Mouse (Mus musculus) hindbrain, embryonic 15.5 days (tissue): Measurements from ENCODE around the gene Gale. TPM values are rescaled to one million over a fixed set of nuclear protein-coding genes. Genes with fewer than 3 reads are reported as not detected.
"Not testable (repeated sequence)": the region's sequence is repeated elsewhere in the genome, so short reads cannot be mapped to it uniquely, and the experiment has no call there.

Source experiments
- ATAC-seq: fragments of 200-750 bp; cut with Nextera tagmentation; 2 replicates; pipeline ENCODE4 v1.8.0; 2017; ENCODE audit warnings: low read depth, moderate number of reproducible peaks, moderate TSS enrichment; ENCODE audit not compliant: low FRiP score
- H3K27ac ChIP-seq: fragments of 300-500 bp; sonication (generic); replicated peaks from 2 replicates; pipeline ENCODE4 v1.5.1; 2015; ENCODE audit warnings: mild to moderate bottlenecking, inconsistent platforms
- H3K27me3 ChIP-seq: fragments of 300-500 bp; sonication (generic); 2 replicates; pipeline ENCODE4 v1.6.1; 2015; ENCODE audit warnings: control low read depth, inconsistent platforms
- H3K36me3 ChIP-seq: fragments of 300-500 bp; sonication (generic); 2 replicates; pipeline ENCODE4 v1.6.1; 2015; ENCODE audit warnings: control low read depth, inconsistent platforms
- H3K4me1 ChIP-seq: fragments of 300-500 bp; sonication (generic); replicated peaks from 2 replicates; pipeline ENCODE4 v1.6.1; 2015; ENCODE audit warnings: control low read depth, inconsistent platforms
- H3K4me2 ChIP-seq: fragments of 300-500 bp; sonication (generic); 2 replicates; pipeline ENCODE4 v1.6.1; 2015; ENCODE audit warnings: moderate library complexity, mild to moderate bottlenecking, inconsistent platforms
- H3K4me3 ChIP-seq: fragments of 300-500 bp; sonication (generic); 2 replicates; pipeline ENCODE4 v1.5.1; 2015; ENCODE audit warnings: mild to moderate bottlenecking, inconsistent platforms
- H3K9ac ChIP-seq: fragments of 300-500 bp; sonication (generic); 2 replicates; pipeline ENCODE4 v1.6.1; 2015; ENCODE audit warnings: inconsistent platforms
- H3K9me3 ChIP-seq: fragments of 300-500 bp; sonication (generic); 2 replicates; pipeline ENCODE4 v1.6.1; 2016; ENCODE audit warnings: control low read depth, inconsistent platforms
- WGBS: fragments of 180-500 bp; shearing (Covaris S2); methylation state at CpG from one replicate; pipeline ENCODE4 v1.1.7; 2015; 5-methylcytosine and 5-hydroxymethylcytosine counted together
- polyA plus RNA-seq: library from polyadenylated mRNA; unstranded; fragments of >200 nt; fragmentation: Nextera tagmentation; extraction: Ambion mirVana; gene quantifications from 2 replicates; pipeline ENCODE4 v1.2.1, GENCODE M21; 2015

The Gale gene
- polyA plus RNA-seq, 1 experiment from 2014 or later: 48.1 TPM

DNA sequence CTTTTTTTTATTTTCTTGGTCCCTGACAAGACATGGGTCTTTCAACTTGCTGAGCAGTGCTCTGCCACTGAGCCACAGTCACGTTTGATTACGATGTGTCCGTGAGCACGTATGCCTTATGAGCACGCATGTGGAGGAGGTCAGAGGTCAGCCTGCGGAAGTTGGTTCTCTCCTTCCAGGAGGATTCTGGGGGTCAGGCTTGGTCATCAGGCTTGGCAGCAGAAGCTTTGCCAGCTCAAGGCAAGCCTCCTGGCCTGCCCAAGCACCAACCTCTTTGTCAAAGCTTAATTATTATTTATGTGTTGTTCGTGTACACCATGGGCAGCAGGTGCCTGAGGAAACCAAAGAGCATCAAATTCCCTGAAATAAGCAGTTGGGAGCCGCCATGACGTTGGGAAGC is 35.2 kb upstream of the Gale start:
- Histone ChIP-seq H3K4me1 (no peaks in the 10 kb centered on the region), H3K4me3 (no peak overlapping the region), H3K4me2 (no peak overlapping the region), H3K36me3 (0 out of 2 replicates have a peak, but pooled peaks cover 8% of the 10 kb centered on the region), H3K9ac (no peak overlapping the region), H3K9me3 (no peaks in the 10 kb centered on the region), H3K27ac (no peak overlapping the region), H3K27me3 (no peaks in the 10 kb centered on the region)
- no peak for ATAC-seq
- 84% methylated on average over 9 of the region's 9 CpGs for WGBS

DNA sequence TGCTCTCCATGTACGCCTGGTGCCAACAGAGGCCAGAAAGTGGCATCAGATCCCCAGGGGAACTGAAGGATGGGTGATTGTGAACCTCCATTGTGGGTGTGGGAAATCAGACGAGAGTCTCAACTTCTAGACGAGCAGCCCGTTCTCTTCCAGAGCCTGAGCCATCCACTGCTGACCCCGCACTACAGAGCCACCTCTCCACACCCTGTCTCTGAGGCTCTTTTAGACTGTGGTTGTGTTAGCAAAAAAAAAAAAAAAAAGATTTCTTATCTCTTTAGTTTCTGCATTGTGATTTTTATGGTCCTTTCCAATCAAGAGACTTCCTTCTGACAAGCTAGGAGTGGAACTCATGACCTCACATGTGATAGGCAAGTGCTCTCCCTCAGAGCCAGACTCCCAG is 34.1 kb upstream of the Gale start:
- no peak overlapping the region for H3K4me3 ChIP-seq
- no peaks in the 10 kb centered on the region for H3K27me3 ChIP-seq
- no peak overlapping the region for H3K4me2 ChIP-seq
- whole genome bisulfite sequencing: 89% methylated on average over 5 of the region's 5 CpGs
- H3K36me3 ChIP-seq: peaks cover 18% of the 10 kb centered on the region; the same call in 1 of the 2 replicates
- H3K9me3 ChIP-seq: no peaks in the 10 kb centered on the region
- H3K4me1 ChIP-seq: no peaks in the 10 kb centered on the region
- H3K9ac ChIP-seq: no peak overlapping the region
- no peak overlapping the region for H3K27ac ChIP-seq
- ATAC-seq: no peak

DNA sequence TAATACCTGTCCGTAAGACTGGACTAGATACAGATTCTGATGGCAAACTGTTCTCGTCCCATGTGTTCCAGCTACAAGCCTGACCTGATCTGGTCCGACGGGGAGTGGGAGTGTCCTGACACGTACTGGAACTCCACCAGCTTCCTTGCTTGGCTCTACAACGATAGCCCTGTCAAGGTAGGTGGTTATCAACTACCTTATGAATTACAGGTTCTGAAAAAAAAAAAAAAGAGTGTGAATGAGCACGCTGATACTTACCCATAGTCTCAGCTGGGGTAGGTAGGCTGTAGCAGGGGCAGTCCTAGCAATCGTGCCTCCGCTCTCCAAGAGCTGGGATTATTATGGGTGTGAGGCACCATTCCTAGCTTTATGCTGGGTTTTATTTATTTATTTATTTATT is 33.7 kb upstream of the Gale start:
- H3K27ac ChIP-seq: no peak overlapping the region
- no peak for ATAC-seq
- H3K9ac ChIP-seq: no peak overlapping the region
- peaks cover 18% of the 10 kb centered on the region; the same call in 1 of the 2 replicates for H3K36me3 ChIP-seq
- 93% methylated on average over 9 of the region's 9 CpGs for WGBS
- no peaks in the 10 kb centered on the region for H3K9me3 ChIP-seq
- no peak overlapping the region for H3K4me3 ChIP-seq
- H3K27me3 ChIP-seq: no peaks in the 10 kb centered on the region
- no peaks in the 10 kb centered on the region for H3K4me1 ChIP-seq
- no peak overlapping the region for H3K4me2 ChIP-seq

DNA sequence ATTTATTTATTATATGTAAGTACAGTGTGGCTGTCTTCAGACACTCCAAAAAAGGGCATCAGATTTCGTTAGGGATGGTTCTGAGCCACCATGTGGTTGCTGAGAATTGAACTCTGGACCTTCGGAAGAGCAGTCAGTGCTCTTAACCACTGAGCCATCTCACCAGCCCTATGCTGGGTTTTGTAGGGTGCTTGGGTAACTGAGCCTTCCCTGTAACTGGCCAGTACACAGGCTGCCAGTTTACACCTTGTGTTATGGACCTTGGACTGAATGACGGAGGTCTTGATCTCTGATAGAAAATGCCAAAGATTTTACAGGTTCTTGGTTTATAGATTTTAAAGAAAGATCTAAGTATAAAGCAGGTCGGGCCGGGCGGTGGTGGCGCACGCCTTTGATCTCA is 33.3 kb upstream of the Gale start:
- no peak overlapping the region for H3K4me3 ChIP-seq
- no peak overlapping the region for H3K4me2 ChIP-seq
- ATAC-seq: no peak
- no peak overlapping the region for H3K27ac ChIP-seq
- H3K4me1 ChIP-seq: no peaks in the 10 kb centered on the region
- 96% methylated on average over 8 of the region's 8 CpGs for WGBS
- no peak overlapping the region for H3K9ac ChIP-seq
- H3K27me3 ChIP-seq: no peaks in the 10 kb centered on the region
- peaks cover 18% of the 10 kb centered on the region; the same call in 1 of the 2 replicates for H3K36me3 ChIP-seq
- H3K9me3 ChIP-seq: no peaks in the 10 kb centered on the region

DNA sequence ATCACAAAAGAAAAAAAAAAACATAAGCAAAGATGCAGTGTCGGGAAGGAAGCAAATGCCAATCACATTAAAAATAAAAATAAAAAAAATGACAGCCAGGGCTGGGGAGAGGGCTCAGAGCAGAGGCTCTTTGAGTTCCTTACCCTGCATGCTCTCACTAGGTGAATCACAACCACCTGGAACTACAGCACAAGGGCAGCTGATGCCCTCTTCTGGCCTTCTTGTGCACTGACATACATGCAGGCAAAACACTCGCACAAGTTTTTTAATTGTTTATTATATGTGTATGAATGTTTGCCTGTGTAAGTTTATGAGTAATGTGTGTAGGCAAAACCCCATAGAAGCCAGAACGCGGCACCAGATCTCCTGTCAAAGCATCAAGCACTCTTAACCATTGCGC is 31.7 kb upstream of the Gale start:
- no peak for ATAC-seq
- no peak overlapping the region for H3K9ac ChIP-seq
- H3K9me3 ChIP-seq: no peaks in the 10 kb centered on the region
- no peak overlapping the region for H3K27ac ChIP-seq
- WGBS: 70% methylated on average over 5 of the region's 5 CpGs
- H3K27me3 ChIP-seq: no peaks in the 10 kb centered on the region
- H3K36me3 ChIP-seq: peaks cover 16% of the 10 kb centered on the region; the same call in 1 of the 2 replicates
- H3K4me2 ChIP-seq: no peak overlapping the region
- no peak overlapping the region for H3K4me3 ChIP-seq
- H3K4me1 ChIP-seq: no peaks in the 10 kb centered on the region

DNA sequence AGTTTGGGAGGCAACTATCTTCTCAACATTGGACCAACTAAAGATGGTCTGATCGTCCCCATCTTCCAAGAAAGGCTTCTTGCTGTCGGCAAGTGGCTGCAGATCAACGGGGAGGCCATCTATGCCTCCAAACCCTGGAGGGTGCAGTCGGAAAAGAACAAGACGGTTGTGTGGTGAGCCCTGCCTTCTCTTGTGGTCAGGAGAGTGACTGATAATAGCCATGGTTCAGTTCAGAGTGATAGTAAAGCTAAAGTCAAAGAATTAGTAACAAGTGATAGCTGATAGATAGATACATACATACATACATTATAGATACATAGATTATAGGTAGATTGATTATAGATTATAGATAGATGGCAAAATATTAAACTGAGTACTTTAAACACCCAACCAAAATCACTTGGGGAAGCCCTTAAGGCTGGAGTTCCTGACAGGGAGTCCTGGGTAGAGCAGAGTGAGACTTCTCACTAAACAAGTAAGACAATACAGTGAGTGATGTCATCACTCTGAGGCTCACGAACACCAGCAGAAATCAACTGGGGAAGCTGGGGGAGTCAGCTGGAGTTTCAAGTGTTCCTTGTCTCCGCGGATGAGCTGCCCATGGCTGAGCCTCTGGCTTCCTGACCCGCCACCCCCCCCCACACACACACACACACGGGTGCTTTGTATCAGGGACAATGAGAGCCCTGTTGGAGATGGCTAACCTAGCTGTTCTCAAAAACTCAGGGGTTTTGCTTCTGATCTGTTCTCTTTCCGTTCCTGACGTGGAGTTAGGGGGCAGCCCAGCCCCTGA is 28.6 kb upstream of the Gale start:
- H3K27ac ChIP-seq: no peak overlapping the region
- WGBS: 44% methylated on average over 12 of the region's 12 CpGs
- H3K9me3 ChIP-seq: no peaks in the 10 kb centered on the region
- no peak overlapping the region for H3K4me2 ChIP-seq
- H3K4me3 ChIP-seq: no peak overlapping the region
- ATAC-seq: no peak
- peaks cover 24% of the 10 kb centered on the region for H3K36me3 ChIP-seq
- H3K27me3 ChIP-seq: no peaks in the 10 kb centered on the region
- H3K9ac ChIP-seq: no peak overlapping the region
- no peaks in the 10 kb centered on the region for H3K4me1 ChIP-seq

DNA sequence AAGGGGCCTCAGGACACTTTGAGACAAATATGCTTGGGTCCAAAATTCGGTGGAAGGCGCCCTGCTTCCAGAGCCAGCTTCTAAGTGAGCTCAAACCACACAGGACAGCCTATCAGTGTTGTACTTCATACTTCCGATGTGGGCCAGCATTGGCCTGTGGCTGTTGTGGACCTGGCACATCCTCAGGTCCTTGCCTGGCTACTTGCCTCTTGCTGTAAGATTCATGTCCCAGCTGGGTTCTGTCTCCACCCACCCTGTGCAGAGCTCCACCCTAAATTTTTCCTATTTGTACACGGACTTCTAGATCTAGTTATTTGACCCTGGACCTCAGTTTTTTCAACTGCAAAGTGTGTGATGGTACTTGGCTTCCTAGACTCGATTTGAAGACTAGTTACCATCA is 28.0 kb upstream of the Gale start:
- no peak overlapping the region for H3K27ac ChIP-seq
- no peaks in the 10 kb centered on the region for H3K9me3 ChIP-seq
- 61% methylated on average over 5 of the region's 5 CpGs for WGBS
- no peak for ATAC-seq
- no peaks in the 10 kb centered on the region for H3K4me1 ChIP-seq
- no peak overlapping the region for H3K9ac ChIP-seq
- H3K4me2 ChIP-seq: no peak overlapping the region
- no peak overlapping the region for H3K4me3 ChIP-seq
- H3K27me3 ChIP-seq: no peaks in the 10 kb centered on the region
- H3K36me3 ChIP-seq: peaks cover 26% of the 10 kb centered on the region

DNA sequence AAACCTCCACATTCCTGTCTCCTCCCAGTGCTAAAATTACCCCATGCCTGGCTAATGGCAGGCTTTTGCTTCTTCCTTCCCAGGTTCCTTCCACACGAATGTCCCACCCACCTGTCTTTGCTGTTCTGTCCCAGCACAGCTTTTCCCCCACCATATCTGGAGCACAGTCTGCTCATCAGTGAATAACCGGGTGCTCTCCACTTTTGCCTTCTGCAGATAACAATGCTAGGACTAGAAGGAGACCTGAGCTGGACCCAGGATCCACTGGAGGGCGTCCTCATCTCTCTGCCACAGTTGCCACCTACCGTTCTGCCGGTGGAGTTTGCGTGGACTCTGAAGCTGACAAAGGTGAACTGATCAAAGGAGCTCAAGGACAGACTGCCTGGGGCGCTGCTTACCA is 24.7 kb upstream of the Gale start:
- Histone ChIP-seq H3K27me3 (no peaks in the 10 kb centered on the region), H3K4me3 (no peak overlapping the region), H3K27ac (no peak overlapping the region), H3K9me3 (no peaks in the 10 kb centered on the region), H3K9ac (no peak overlapping the region), H3K4me2 (no peak overlapping the region), H3K4me1 (no peaks in the 10 kb centered on the region), H3K36me3 (peaks cover 23% of the 10 kb centered on the region)
- ATAC-seq: no peak
- WGBS: 85% methylated on average over 7 of the region's 7 CpGs

DNA sequence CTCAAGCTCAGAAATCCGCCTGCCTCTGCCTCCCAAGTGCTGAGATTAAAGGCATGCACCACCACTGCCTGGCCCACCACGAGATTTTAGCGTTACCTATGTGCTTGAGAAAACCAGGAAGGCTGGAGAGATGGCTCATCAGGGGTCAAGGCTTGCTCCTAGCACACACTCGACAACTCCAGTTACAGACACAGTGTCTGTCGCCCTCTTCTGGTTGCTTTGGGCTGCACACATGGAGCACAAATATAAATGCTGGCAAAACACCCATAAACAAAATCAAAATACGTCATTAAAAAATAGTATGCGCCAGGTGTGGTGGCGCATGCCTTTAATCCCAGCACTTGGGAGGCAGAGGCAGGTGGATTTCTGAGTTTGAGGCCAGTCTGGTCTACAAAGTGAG is 22.5 kb upstream of the Gale start:
- not testable (repeated sequence) for H3K9ac ChIP-seq, H3K4me3 ChIP-seq, H3K9me3 ChIP-seq, H3K4me1 ChIP-seq, ATAC-seq, H3K27ac ChIP-seq, H3K27me3 ChIP-seq, H3K4me2 ChIP-seq
- H3K36me3 ChIP-seq: peaks cover 18% of the 10 kb centered on the region
- WGBS: 81% methylated on average over 8 of the region's 8 CpGs

DNA sequence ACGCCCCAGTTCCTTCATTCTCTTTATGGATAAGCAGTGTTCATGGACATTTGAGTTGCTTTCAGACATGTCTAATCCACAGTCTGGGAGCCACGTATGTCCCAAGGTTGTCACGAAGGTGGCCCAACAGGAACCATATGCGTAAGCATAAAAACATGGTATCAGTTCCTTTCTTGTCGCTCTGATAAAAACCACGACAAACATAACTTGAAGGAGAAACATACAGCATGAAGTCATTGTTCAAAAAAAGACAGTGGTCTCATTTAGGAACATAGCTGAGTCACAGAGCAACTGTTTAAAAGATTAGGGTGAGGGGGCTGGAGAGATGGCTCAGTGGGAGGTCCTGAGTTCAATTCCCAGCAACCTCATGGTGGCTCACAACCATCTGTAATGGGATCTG is 21.3 kb upstream of the Gale start:
- Histone ChIP-seq H3K36me3 (peaks cover 18% of the 10 kb centered on the region), H3K4me3 (no peak overlapping the region), H3K4me2 (no peak overlapping the region), H3K27me3 (no peaks in the 10 kb centered on the region), H3K9me3 (no peaks in the 10 kb centered on the region), H3K9ac (no peak overlapping the region), H3K4me1 (peaks cover 7% of the 10 kb centered on the region), H3K27ac (no peak overlapping the region)
- 92% methylated on average over 6 of the region's 6 CpGs for WGBS
- no peak for ATAC-seq

DNA sequence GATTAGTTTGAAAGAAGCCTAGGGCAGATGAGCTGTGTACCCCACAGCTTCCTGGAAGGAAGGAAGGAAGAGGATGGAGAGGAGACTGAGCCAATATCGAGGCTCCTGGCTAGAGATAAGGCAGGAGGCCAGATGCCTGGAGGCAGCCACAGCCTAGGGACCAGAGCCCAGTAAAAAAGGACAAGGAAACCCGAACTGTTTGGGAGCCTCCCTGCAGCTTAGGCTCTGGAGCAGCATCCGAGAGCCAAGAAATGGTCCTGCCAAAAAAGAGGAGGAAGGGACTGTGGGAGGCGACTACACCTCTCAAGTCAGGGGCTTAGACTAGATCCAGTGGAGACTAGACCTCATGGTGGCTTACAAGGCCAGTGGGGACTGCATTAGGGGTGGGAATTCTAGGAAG is 20.1 kb upstream of the Gale start:
- Histone ChIP-seq H3K9me3 (no peaks in the 10 kb centered on the region), H3K9ac (no peak overlapping the region), H3K36me3 (peaks cover 18% of the 10 kb centered on the region), H3K4me3 (no peak overlapping the region), H3K4me1 (peaks cover 19% of the 10 kb centered on the region), H3K27ac (no peak overlapping the region), H3K27me3 (no peaks in the 10 kb centered on the region), H3K4me2 (no peak overlapping the region)
- ATAC-seq: no peak
- WGBS: 62% methylated on average over 4 of the region's 4 CpGs

DNA sequence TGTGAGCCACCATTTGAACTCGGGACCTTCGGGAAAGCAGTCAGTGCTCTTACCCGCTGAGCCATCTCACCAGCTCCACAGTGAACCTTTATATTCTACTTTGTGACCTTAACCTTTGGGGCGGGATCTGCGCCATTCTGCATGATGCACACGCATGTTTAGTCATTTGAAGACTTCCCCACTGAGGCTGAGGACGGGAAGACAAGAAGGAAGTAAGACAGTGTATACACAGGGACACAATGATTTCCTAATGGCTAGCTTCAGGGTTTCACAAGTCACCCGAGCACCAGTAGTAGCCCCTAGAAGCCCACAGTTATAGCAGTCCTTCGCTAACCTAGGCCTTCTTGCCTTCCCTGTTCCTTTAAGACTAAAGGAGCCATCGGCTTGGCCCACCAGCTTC is 17.8 kb upstream of the Gale start:
- 78% methylated on average over 10 of the region's 10 CpGs for WGBS

DNA sequence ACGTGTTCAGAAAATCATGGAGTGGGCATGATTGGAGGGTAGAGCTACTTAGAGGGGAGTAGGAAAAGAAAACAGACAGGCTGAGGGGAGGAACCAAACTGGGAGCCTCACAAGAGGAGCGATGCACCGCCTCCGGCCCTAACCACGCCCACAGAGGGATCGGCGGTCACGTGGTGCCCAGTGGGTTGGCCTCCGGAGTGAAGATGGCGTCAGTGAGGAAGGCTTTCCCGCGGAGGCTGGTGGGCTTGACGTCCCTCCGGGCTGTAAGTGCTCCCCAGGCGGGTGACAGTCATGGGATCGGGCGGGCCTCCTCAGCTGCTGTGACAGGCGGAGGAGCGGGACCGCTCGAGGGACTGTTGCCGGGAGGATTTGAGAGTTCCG is 17.3 kb upstream of the Gale start, which contains the start of gene Hmgcl:
Hmgcl (plus strand) TSS at position 171 of the 381 bp plus-strand sequence.
- H3K4me2 ChIP-seq: peak within 1 kb of the TSS; percentile 84
- ATAC-seq: peak; percentile 93
- peak within 1 kb of the TSS; percentile 81 for H3K27ac ChIP-seq
- H3K27me3 ChIP-seq: no peaks in the 10 kb centered on the region
- peak within 1 kb of the TSS; percentile 87 for H3K9ac ChIP-seq
- peak within 1 kb of the TSS; percentile 88 for H3K4me3 ChIP-seq
- peaks cover 24% of the 10 kb centered on the region for H3K4me1 ChIP-seq
- whole genome bisulfite sequencing: 0% methylated on average over 23 of the region's 23 CpGs
- peaks cover 4% of the 10 kb centered on the region for H3K36me3 ChIP-seq
- no peaks in the 10 kb centered on the region for H3K9me3 ChIP-seq

More for the DNA sequence above, 17.8 kb upstream of the Gale start:
- no peaks in the 10 kb centered on the region for H3K9me3 ChIP-seq
- peak overlapping the region; percentile 87 for H3K9ac ChIP-seq
- H3K4me2 ChIP-seq: peak overlapping the region; percentile 84
- peaks cover 24% of the 10 kb centered on the region for H3K4me1 ChIP-seq
- peak; percentile 24; the same call in 1 of the 2 replicates for ATAC-seq
- H3K4me3 ChIP-seq: peak overlapping the region; percentile 88
- peaks cover 5% of the 10 kb centered on the region; the same call in 1 of the 2 replicates for H3K36me3 ChIP-seq
- H3K27me3 ChIP-seq: no peaks in the 10 kb centered on the region
- H3K27ac ChIP-seq: peak overlapping the region; percentile 81
